Mouse (Mus musculus): ENCODE results near the gene Gm20716.

The Gm20716 gene

GRCm38 (mm10) chr2:168230026-168230728, at the start of gene Gm20716, which contains the start of the genes Dpm1 and Mocs3:
Gene Gm20716 (minus strand): TSS chr2:168230364.
Gene Dpm1 (minus strand): TSS chr2:168230591.
Gene Mocs3 (plus strand): TSS chr2:168230622.
- DNase-seq (ENCODE audit: low spot score) = peak; percentile 88

GRCm38 (mm10) chr2:168274374-168274935, 44.3 kb upstream of the Gm20716 start:
- DNase-seq (ENCODE audit: low spot score) = peak; percentile 32

- no peak for DNase-seq (ENCODE audit: low spot score)
Observed at GRCm38 (mm10) chr2:168273387-168273786, 43.2 kb upstream of the Gm20716 start.

GRCm38 (mm10) chr2:168268033-168268432, 37.9 kb upstream of the Gm20716 start:
- DNase-seq (ENCODE audit: low spot score) = peak; percentile 51

GRCm38 (mm10) chr2:168260900-168261299, 30.7 kb upstream of the Gm20716 start:
- no peak for DNase-seq (ENCODE audit: low spot score)

GRCm38 (mm10) chr2:168260124-168260523, 30.0 kb upstream of the Gm20716 start:
- no peak for DNase-seq (ENCODE audit: low spot score)

- DNase-seq (ENCODE audit: low spot score) = no peak
Observed at GRCm38 (mm10) chr2:168259046-168259445, 28.9 kb upstream of the Gm20716 start.

- no peak for DNase-seq (ENCODE audit: low spot score)
Observed at GRCm38 (mm10) chr2:168257188-168257587, 27.0 kb upstream of the Gm20716 start.

- DNase-seq (ENCODE audit: low spot score) = no peak
Observed at GRCm38 (mm10) chr2:168256506-168256905, 26.3 kb upstream of the Gm20716 start.

- DNase-seq (ENCODE audit: low spot score) = no peak
Observed at GRCm38 (mm10) chr2:168253822-168254221, 23.7 kb upstream of the Gm20716 start.

GRCm38 (mm10) chr2:168252639-168253292, 22.6 kb upstream of the Gm20716 start:
- DNase-seq (ENCODE audit: low spot score) = peak; percentile 54

- peak; percentile 80 for DNase-seq (ENCODE audit: low spot score)
Observed at GRCm38 (mm10) chr2:168250270-168250669, 20.1 kb upstream of the Gm20716 start.

- no peak for DNase-seq (ENCODE audit: low spot score)
Observed at GRCm38 (mm10) chr2:168248856-168249245, 18.7 kb upstream of the Gm20716 start.

- no peak for DNase-seq (ENCODE audit: low spot score)
Observed at GRCm38 (mm10) chr2:168248167-168248855, 18.1 kb upstream of the Gm20716 start.

- DNase-seq (ENCODE audit: low spot score) = no peak
Observed at GRCm38 (mm10) chr2:168245571-168245970, 15.4 kb upstream of the Gm20716 start.

GRCm38 (mm10) chr2:168243278-168243677, 13.1 kb upstream of the Gm20716 start:
- DNase-seq (ENCODE audit: low spot score) = no peak

- no peak for DNase-seq (ENCODE audit: low spot score)
Observed at GRCm38 (mm10) chr2:168242841-168243240, 12.7 kb upstream of the Gm20716 start.

GRCm38 (mm10) chr2:168238335-168238734, 8.2 kb upstream of the Gm20716 start:
- DNase-seq (ENCODE audit: low spot score) = peak; percentile 68

GRCm38 (mm10) chr2:168233286-168233685, 3.1 kb upstream of the Gm20716 start:
- no peak for DNase-seq (ENCODE audit: low spot score)

- DNase-seq (ENCODE audit: low spot score) = no peak
Observed at GRCm38 (mm10) chr2:168231471-168231829, 1.3 kb upstream of the Gm20716 start.

- DNase-seq (ENCODE audit: low spot score) = peak; percentile 55
Observed at GRCm38 (mm10) chr2:168230773-168231470, 758 bp upstream of the Gm20716 start.
